Mouse (Mus musculus) layer of hippocampus, adult 18-20 months (tissue): ENCODE measurements around the gene Nf1. TPM values are rescaled to one million over a fixed set of nuclear protein-coding genes. Genes with fewer than 3 reads are reported as not detected.

Experiments
- total RNA-seq, 2 experiments: library from RNA; stranded (reverse); gene quantifications; 2 replicates each; pipeline ENCODE4 v1.2.3; 2021

Nf1 gene
- total RNA-seq, 2 experiments from 2014 or later: 112 to 116 TPM

Other genes with a start within 250 kb of the Nf1 start
- gene Ksr1, start 193.3 kb upstream of the Nf1 start, total RNA-seq: 100 to 1,000 TPM; 213 to 230 TPM
- gene Wsb1, start 85.0 kb upstream of the Nf1 start, total RNA-seq: 10 to 100 TPM; 78.1 to 80.3 TPM
- under 1 TPM in 1 of 2 experiments, not detected in 1; 0.48 TPM for gene Gm9964, start 42.8 kb upstream of the Nf1 start, total RNA-seq
- 10 to 100 TPM; 79.7 to 86.5 TPM for gene Omg, start 164.4 kb downstream of the Nf1 start, total RNA-seq
- gene Evi2b, start 184.1 kb downstream of the Nf1 start, total RNA-seq: under 1 TPM; 0.41 to 0.54 TPM
- gene Evi2, start 190.9 kb downstream of the Nf1 start, total RNA-seq: not detected
- 10 to 100 TPM; 28.7 to 29.7 TPM for gene Evi2a, start 190.9 kb downstream of the Nf1 start, total RNA-seq